Mouse (Mus musculus): Measurements from ENCODE around the gene Pask. TPM values are rescaled to one million over a fixed set of nuclear protein-coding genes. Genes with fewer than 3 reads are reported as not detected.

Gene Pask
- polyA plus RNA-seq, 1 experiment = 19.6 TPM

DNA sequence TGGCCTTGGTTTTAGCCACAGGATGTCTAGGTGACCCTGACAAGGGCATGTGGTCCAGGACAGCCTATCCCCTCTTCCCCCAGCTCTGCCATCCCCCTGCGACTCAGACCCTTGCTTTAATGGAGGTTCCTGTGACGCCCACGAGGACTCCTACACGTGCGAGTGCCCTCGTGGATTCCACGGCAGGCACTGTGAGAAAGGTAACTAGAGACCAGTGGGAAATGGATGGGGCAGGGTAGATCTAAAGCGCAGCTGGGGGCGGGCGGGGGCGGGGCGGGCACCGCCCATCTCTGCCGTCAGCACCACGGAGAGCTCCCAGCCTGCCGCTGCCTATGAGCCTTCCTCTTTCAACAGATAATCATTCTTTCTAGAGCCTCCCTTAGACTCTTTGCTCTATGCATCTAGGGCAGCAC, 70.9 kb downstream of the Pask start:
- no peak overlapping the region for H3K4me3 ChIP-seq (replicated peaks; ENCODE audit: control insufficient read depth, low read depth, low read length)
- TF ChIP-seq POLR2A (IDR thresholded peaks at IDR 0.05; ENCODE audit: borderline replicate concordance, control insufficient read depth, low read depth, low read length) (no peak), CTCF (IDR thresholded peaks at IDR 0.05; ENCODE audit: control insufficient read depth, insufficient read depth, low read length) (no peak)
- no peak overlapping the region for H3K27ac ChIP-seq (ENCODE audit: control insufficient read depth, insufficient read depth, low read depth, low read length, poor library complexity)
- WGBS = 3% methylated on average over 16 of the region's 16 CpGs
- H3K4me1 ChIP-seq (ENCODE audit: control insufficient read depth, insufficient read depth, low read length) = no peaks in the 10 kb centered on the region

DNA sequence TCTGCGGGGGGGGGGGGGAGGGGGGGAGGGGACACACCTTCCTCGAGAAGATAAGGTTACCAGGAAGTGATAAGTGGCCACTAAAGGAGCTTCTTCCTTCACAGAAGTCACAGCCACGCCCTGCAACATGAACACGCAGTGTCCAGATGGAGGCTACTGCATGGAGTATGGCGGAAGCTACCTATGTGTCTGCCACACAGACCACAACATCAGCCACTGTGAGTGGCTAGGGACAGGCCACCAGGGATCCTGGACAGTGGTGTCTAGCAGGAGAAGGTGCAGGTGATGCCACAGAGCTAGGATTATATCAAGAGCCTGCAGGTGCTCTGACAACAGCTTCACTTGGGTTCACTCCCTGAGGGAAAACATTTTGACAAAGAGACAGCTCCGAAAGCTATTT, 71.5 kb downstream of the Pask start:
- TF ChIP-seq POLR2A (IDR thresholded peaks at IDR 0.05; ENCODE audit: borderline replicate concordance, control insufficient read depth, low read depth, low read length) (no peak), CTCF (IDR thresholded peaks at IDR 0.05; ENCODE audit: control insufficient read depth, insufficient read depth, low read length) (no peak)
- WGBS = 69% methylated on average over 6 of the region's 6 CpGs
- no peak overlapping the region for H3K27ac ChIP-seq (ENCODE audit: control insufficient read depth, insufficient read depth, low read depth, low read length, poor library complexity)
- H3K4me1 ChIP-seq (ENCODE audit: control insufficient read depth, insufficient read depth, low read length) = no peaks in the 10 kb centered on the region
- no peak overlapping the region for H3K4me3 ChIP-seq (replicated peaks; ENCODE audit: control insufficient read depth, low read depth, low read length)

DNA sequence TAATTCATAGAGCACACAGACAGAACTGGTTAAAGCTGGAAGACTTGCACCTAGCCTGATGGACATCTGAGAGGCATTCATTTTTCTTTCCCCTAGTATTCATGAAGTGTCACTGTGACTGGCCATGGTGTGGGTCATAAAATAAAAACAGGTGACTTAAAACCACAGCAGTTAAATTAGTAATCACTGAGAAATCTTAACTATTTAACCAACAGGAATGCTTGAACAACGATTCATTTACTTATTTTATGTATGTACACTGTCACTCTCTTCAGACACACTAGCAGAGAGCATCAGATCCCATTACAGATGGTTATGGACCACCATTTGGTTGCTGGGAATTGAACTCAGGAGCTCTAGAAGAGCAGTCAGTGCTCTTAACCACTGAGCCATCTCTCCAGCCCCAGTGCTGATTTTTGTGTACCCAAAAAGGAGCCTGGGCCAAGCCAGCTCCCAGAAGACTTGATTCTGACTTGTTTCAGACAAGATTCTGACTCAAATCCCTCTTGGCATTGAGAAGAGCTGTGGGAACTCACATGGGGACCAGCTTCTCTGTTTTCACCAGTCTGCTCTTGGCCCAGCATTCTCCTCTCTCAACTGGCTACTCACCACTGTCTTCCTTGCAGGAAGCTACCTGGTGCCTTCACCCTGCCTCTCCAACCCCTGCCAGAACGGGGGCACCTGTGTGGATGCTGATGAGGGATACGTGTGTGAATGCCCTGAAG, 72.6 kb downstream of the Pask start:
- H3K4me3 ChIP-seq (replicated peaks; ENCODE audit: control insufficient read depth, low read depth, low read length) = no peak overlapping the region
- 51% methylated on average over 3 of the region's 3 CpGs for WGBS
- H3K4me1 ChIP-seq (ENCODE audit: control insufficient read depth, insufficient read depth, low read length) = no peaks in the 10 kb centered on the region
- no peak overlapping the region for H3K27ac ChIP-seq (ENCODE audit: control insufficient read depth, insufficient read depth, low read depth, low read length, poor library complexity)
- TF ChIP-seq CTCF (IDR thresholded peaks at IDR 0.05; ENCODE audit: control insufficient read depth, insufficient read depth, low read length) (no peak), POLR2A (IDR thresholded peaks at IDR 0.05; ENCODE audit: borderline replicate concordance, control insufficient read depth, low read depth, low read length) (no peak)

- Histone ChIP-seq H3K4me3 (replicated peaks; ENCODE audit: control insufficient read depth, low read depth, low read length) (no peak overlapping the region), H3K27ac (ENCODE audit: control insufficient read depth, insufficient read depth, low read depth, low read length, poor library complexity) (no peak overlapping the region), H3K4me1 (ENCODE audit: control insufficient read depth, insufficient read depth, low read length) (no peaks in the 10 kb centered on the region)
- 81% methylated on average over 2 of the region's 2 CpGs for WGBS
- no peak for TF ChIP-seq POLR2A (IDR thresholded peaks at IDR 0.05; ENCODE audit: borderline replicate concordance, control insufficient read depth, low read depth, low read length)
- TF ChIP-seq CTCF (IDR thresholded peaks at IDR 0.05; ENCODE audit: control insufficient read depth, insufficient read depth, low read length) = no peak
Observed at GRCm38 (mm10) chr1:93268246-93268645, 75.0 kb downstream of the Pask start.

- Histone ChIP-seq H3K4me1 (ENCODE audit: control insufficient read depth, insufficient read depth, low read length) (no peaks in the 10 kb centered on the region), H3K27ac (ENCODE audit: control insufficient read depth, insufficient read depth, low read depth, low read length, poor library complexity) (no peak overlapping the region), H3K4me3 (replicated peaks; ENCODE audit: control insufficient read depth, low read depth, low read length) (no peak overlapping the region)
- WGBS = 24% methylated on average over 3 of the region's 3 CpGs
- no peak for TF ChIP-seq POLR2A (IDR thresholded peaks at IDR 0.05; ENCODE audit: borderline replicate concordance, control insufficient read depth, low read depth, low read length)
Observed at GRCm38 (mm10) chr1:93267207-93267606, 76.1 kb downstream of the Pask start.

Other genes starting within 250 kb of the Pask start
- gene Kif1a, start 241.5 kb downstream of the Pask start, polyA plus RNA-seq (2011; ENCODE audit: insufficient read depth, insufficient read length, low replicate concordance, missing spikeins) = 0.13 and 2.2 TPM in 2 replicates
- gene Agxt, start 208.2 kb downstream of the Pask start, polyA plus RNA-seq (2011; ENCODE audit: insufficient read depth, insufficient read length, low replicate concordance, missing spikeins) = not detected in 2 replicates
- not detected in 2 replicates for gene 2310007B03Rik, start 182.5 kb downstream of the Pask start, polyA plus RNA-seq (2011; ENCODE audit: insufficient read depth, insufficient read length, low replicate concordance, missing spikeins)
- gene Crocc2, start 174.8 kb downstream of the Pask start, polyA plus RNA-seq (2011; ENCODE audit: insufficient read depth, insufficient read length, low replicate concordance, missing spikeins) = not detected in 2 replicates
- 2.9 and 4.7 TPM in 2 replicates for gene Sned1, start 107.6 kb downstream of the Pask start, polyA plus RNA-seq (2011; ENCODE audit: insufficient read depth, insufficient read length, low replicate concordance, missing spikeins)
- 9.7 and 15.6 TPM in 2 replicates for gene Mterf4, start 37.6 kb downstream of the Pask start, polyA plus RNA-seq (2011; ENCODE audit: insufficient read depth, insufficient read length, low replicate concordance, missing spikeins)
- gene Ppp1r7, start 628 bp downstream of the Pask start, polyA plus RNA-seq (2011; ENCODE audit: insufficient read depth, insufficient read length, low replicate concordance, missing spikeins) = 14.6 and 17.9 TPM in 2 replicates
- gene Ano7, start 30.4 kb upstream of the Pask start, polyA plus RNA-seq (2011; ENCODE audit: insufficient read depth, insufficient read length, low replicate concordance, missing spikeins) = not detected in 2 replicates
- 26.1 and 43.9 TPM in 2 replicates for gene Hdlbp, start 135.3 kb upstream of the Pask start, polyA plus RNA-seq (2011; ENCODE audit: insufficient read depth, insufficient read length, low replicate concordance, missing spikeins)
- gene Farp2, start 168.6 kb upstream of the Pask start, polyA plus RNA-seq (2011; ENCODE audit: insufficient read depth, insufficient read length, low replicate concordance, missing spikeins) = 0.65 and 0.82 TPM in 2 replicates